Mouse (Mus musculus): ENCODE measurements at regions not wholly inside any gene's neighbourhood (a gene's known extent, or its start where the extent isn't known, plus 50 kb on each side); places are given as distances from the start of the nearest gene placed in this dataset.

- 73% methylated on average over 3 of the region's 3 CpGs for WGBS
These were observed 144.8 kb downstream of the Mdfic start for GRCm38 (mm10) chr6:15865271-15865670.

GRCm38 (mm10) chr6:15882288-15882903, 161.9 kb downstream of the Mdfic start:
- Histone ChIP-seq H3K4me1 (no peaks in the 10 kb centered on the region), H3K27ac (no peak overlapping the region), H3K36me3 (no peaks in the 10 kb centered on the region), H3K4me3 (no peak overlapping the region), H3K9ac (no peak overlapping the region), H3K27me3 (no peaks in the 10 kb centered on the region), H3K9me3 (no peaks in the 10 kb centered on the region), H3K4me2 (replicated peaks) (no peak overlapping the region)
- ATAC-seq (ENCODE audit: low FRiP score, low read depth), result no peak
- 92% methylated on average over 5 of the region's 5 CpGs for WGBS

More at GRCm38 (mm10) chr6:15865271-15865670, 144.8 kb downstream of the Mdfic start:
- H3K9ac ChIP-seq, result no peak overlapping the region
- H3K4me1 ChIP-seq, result no peaks in the 10 kb centered on the region
- H3K27me3 ChIP-seq, result no peaks in the 10 kb centered on the region
- no peaks in the 10 kb centered on the region for H3K36me3 ChIP-seq
- ATAC-seq (ENCODE audit: low FRiP score, low read depth), result no peak
- no peak overlapping the region for H3K4me3 ChIP-seq
- no peak overlapping the region for H3K4me2 ChIP-seq (replicated peaks)
- H3K27ac ChIP-seq, result no peak overlapping the region
- H3K9me3 ChIP-seq, result no peaks in the 10 kb centered on the region

DNA sequence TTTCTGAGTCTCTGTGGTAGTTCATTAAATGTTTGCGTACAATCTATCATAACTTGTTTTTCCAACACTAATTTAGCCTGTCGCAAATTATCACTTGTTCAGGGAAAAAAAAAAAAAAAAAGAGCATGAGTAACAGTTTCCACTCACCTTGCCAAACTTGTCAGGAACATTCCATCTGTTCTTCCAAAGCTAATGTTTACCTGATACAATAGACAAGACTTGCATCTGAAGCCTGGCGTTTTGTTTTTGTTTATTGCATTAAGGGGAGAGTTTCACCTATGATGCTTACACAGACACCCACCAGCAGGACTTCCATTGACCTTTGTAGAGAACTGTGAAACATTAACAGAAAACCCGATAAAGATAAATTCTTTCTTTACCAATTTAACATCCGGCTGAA, 172.6 kb downstream of the Mdfic start:
- no peak overlapping the region for H3K9ac ChIP-seq
- no peak for ATAC-seq (ENCODE audit: low FRiP score, low read depth)
- H3K9me3 ChIP-seq, result no peaks in the 10 kb centered on the region
- no peaks in the 10 kb centered on the region for H3K36me3 ChIP-seq
- WGBS, result 75% methylated on average over 5 of the region's 5 CpGs
- 0 out of 2 replicates have a peak, but pooled peaks cover 2% of the 10 kb centered on the region for H3K4me1 ChIP-seq
- H3K4me3 ChIP-seq, result no peak overlapping the region
- H3K27ac ChIP-seq, result no peak overlapping the region
- no peaks in the 10 kb centered on the region for H3K27me3 ChIP-seq
- no peak overlapping the region for H3K4me2 ChIP-seq (replicated peaks)

GRCm38 (mm10) chr6:15900495-15900894, 180.0 kb downstream of the Mdfic start:
- Histone ChIP-seq H3K9me3 (no peaks in the 10 kb centered on the region), H3K27ac (no peak overlapping the region), H3K27me3 (no peaks in the 10 kb centered on the region), H3K4me3 (no peak overlapping the region), H3K4me1 (0 out of 2 replicates have a peak, but pooled peaks cover 2% of the 10 kb centered on the region), H3K36me3 (no peaks in the 10 kb centered on the region), H3K9ac (no peak overlapping the region), H3K4me2 (replicated peaks) (no peak overlapping the region)
- ATAC-seq (ENCODE audit: low FRiP score, low read depth), result no peak

- no peaks in the 10 kb centered on the region for H3K36me3 ChIP-seq
- H3K9me3 ChIP-seq, result no peaks in the 10 kb centered on the region
- no peak overlapping the region for H3K27ac ChIP-seq
- H3K4me2 ChIP-seq (replicated peaks), result no peak overlapping the region
- 74% methylated on average over 2 of the region's 2 CpGs for WGBS
- H3K9ac ChIP-seq, result no peak overlapping the region
- H3K4me1 ChIP-seq, result 0 out of 2 replicates have a peak, but pooled peaks cover 2% of the 10 kb centered on the region
- no peak for ATAC-seq (ENCODE audit: low FRiP score, low read depth)
- H3K4me3 ChIP-seq, result no peak overlapping the region
- no peaks in the 10 kb centered on the region for H3K27me3 ChIP-seq
These were observed 182.3 kb downstream of the Mdfic start for GRCm38 (mm10) chr6:15902665-15903274.

DNA sequence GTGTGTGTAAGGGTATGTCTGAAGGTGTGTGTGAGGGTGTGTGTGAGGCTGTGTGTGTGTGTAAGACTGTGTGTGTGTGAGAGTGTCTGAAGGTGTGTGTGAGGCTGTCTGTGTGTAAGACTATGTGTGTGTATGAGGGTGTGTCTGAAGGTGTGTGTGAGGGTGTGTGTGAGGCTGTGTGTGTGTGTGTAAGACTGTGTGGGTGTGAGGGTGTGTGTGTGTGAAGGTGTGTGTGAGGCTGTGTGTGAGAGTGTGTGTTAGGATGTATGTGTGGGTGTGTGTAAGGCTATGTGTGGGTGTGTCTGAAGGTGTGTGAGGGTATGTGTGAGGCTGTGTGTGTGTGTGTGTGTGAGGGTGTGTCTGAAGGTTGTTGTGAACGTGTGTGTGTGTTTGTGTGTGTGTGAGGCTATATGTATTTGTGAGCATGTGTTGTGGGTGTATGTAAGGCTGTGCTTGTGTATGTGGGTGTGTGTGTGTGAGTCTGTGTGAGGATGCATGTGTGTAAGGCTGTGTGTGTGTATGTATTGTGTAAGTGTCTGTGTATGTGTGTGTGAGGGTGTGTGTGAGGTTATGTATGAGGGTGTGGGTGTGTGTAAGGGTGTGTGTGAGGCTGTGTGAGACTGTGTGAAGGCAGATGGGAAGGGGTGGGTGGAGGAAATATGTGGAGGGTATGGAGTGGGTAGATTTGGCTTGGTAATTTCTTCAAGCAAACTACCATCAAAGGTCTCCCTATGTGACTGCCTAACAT, 190.1 kb downstream of the Mdfic start:
- Histone ChIP-seq H3K4me3 (no peak overlapping the region), H3K27ac (no peak overlapping the region), H3K36me3 (no peaks in the 10 kb centered on the region), H3K27me3 (no peaks in the 10 kb centered on the region), H3K9ac (no peak overlapping the region), H3K4me2 (replicated peaks) (no peak overlapping the region), H3K9me3 (no peaks in the 10 kb centered on the region), H3K4me1 (no peaks in the 10 kb centered on the region)
- WGBS, result 55% methylated on average over 1 of the region's 1 CpGs
- no peak for ATAC-seq (ENCODE audit: low FRiP score, low read depth)

DNA sequence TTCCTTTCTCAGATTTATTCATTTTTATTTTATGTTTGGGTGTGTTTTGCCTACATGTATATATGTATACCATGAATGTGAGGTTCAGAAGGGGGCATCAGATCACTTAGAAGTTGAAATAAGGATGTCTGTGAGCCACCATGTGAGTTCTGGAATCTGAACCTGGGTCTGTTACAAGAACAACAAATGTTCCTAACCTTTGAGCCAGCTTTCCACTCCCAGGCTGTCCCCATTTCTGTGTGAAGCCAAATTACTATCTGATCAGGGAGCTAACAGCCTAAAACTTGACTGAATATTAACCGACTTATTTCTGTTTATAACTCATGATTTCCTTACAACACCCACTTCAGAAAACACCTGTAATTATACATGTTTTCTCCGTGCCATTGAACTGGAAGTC, 209.2 kb downstream of the Mdfic start:
- no peak overlapping the region for H3K4me2 ChIP-seq (replicated peaks)
- 78% methylated on average over 2 of the region's 2 CpGs for WGBS
- H3K27me3 ChIP-seq, result no peaks in the 10 kb centered on the region
- H3K4me3 ChIP-seq, result no peak overlapping the region
- no peaks in the 10 kb centered on the region for H3K9me3 ChIP-seq
- no peaks in the 10 kb centered on the region for H3K36me3 ChIP-seq
- no peak overlapping the region for H3K9ac ChIP-seq
- H3K4me1 ChIP-seq, result no peaks in the 10 kb centered on the region
- H3K27ac ChIP-seq, result no peak overlapping the region
- no peak for ATAC-seq (ENCODE audit: low FRiP score, low read depth)

DNA sequence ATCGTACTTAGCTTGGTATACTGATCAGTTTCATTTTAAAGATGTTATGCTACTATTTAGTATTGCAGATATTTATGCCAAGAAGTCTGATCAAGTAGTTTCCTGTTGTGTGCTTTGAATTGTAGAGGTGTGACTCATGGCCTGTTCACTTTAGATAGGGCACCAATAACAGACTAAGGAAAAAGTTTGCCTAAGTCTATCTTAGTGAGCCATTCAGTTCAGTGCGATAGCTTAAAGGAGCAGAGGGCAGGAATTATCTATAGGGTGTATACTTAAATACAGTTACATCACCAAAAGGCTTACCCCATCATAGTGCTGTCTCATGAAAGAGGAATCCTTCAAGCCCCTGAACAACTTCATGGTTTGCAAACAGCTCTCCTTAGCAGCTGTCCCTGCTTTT, 229.8 kb downstream of the Mdfic start:
- 92% methylated on average over 2 of the region's 2 CpGs for WGBS
- no peaks in the 10 kb centered on the region for H3K27me3 ChIP-seq
- H3K4me3 ChIP-seq, result no peak overlapping the region
- no peak overlapping the region for H3K9ac ChIP-seq
- H3K9me3 ChIP-seq, result no peaks in the 10 kb centered on the region
- H3K36me3 ChIP-seq, result no peaks in the 10 kb centered on the region
- ATAC-seq (ENCODE audit: low FRiP score, low read depth), result no peak
- H3K4me1 ChIP-seq, result no peaks in the 10 kb centered on the region
- no peak overlapping the region for H3K27ac ChIP-seq
- H3K4me2 ChIP-seq (replicated peaks), result no peak overlapping the region

- Histone ChIP-seq H3K27ac (no peak overlapping the region), H3K27me3 (no peaks in the 10 kb centered on the region), H3K4me2 (replicated peaks) (0 out of 2 replicates have a peak overlapping the region, but pooled peaks have one; percentile 20), H3K4me3 (no peak overlapping the region), H3K4me1 (peaks cover 8% of the 10 kb centered on the region; the same call in 1 of the 2 replicates), H3K36me3 (no peaks in the 10 kb centered on the region), H3K9me3 (no peaks in the 10 kb centered on the region), H3K9ac (no peak overlapping the region)
- ATAC-seq (ENCODE audit: low FRiP score, low read depth), result peak; percentile 83
- 4% methylated on average over 5 of the region's 5 CpGs for WGBS
These were observed 266.9 kb downstream of the Mdfic start for GRCm38 (mm10) chr6:15987334-15987733.

Measured in limb, embryonic 13.5 days (tissue).